Mouse (Mus musculus) ES-Bruce4 (cell line): Measurements from ENCODE around the gene Lmo7.

Source experiments
- CTCF ChIP-seq: IDR thresholded peaks from one replicate; pipeline ENCODE4 v1.8.1; 2011; ENCODE audit warnings: low read depth, low read length
- EP300 ChIP-seq: IDR thresholded peaks from 2 replicates; pipeline ENCODE4 v1.6.1; 2011; ENCODE audit warnings: low read depth, low read length; ENCODE audit not compliant: insufficient read depth
- POLR2A ChIP-seq: IDR thresholded peaks from one replicate; pipeline ENCODE4 v1.8.1; 2011; ENCODE audit warnings: low read length; ENCODE audit not compliant: insufficient read depth

DNA sequence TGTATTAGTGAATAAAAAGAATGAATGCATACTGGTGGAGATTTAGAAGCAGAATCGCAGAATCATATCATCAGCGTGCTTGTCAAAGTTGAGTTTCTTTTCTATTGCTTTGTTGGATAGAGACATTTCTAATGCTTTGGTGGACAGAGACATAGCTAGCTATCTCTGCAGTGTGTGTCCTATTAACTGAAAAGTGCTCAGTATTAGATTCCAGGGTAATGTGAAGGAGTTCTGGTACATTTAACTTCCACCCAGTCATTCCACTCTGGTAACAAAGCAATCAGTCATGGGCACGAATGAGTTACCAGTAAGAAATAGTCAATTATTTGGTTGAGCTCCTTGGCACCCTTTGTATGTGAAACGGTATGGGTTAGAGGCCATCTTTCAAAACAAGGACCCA, 76.8 kb downstream of the Lmo7 start:
- no peak for TF ChIP-seq CTCF
- no peak for TF ChIP-seq POLR2A
- TF ChIP-seq EP300, result no peak
